Mouse (Mus musculus): Measurements from ENCODE around the gene Prr18.
A peak's percentile ranks its signal among the peaks of the same experiment; 100 is the strongest.

Prr18 gene

DNA sequence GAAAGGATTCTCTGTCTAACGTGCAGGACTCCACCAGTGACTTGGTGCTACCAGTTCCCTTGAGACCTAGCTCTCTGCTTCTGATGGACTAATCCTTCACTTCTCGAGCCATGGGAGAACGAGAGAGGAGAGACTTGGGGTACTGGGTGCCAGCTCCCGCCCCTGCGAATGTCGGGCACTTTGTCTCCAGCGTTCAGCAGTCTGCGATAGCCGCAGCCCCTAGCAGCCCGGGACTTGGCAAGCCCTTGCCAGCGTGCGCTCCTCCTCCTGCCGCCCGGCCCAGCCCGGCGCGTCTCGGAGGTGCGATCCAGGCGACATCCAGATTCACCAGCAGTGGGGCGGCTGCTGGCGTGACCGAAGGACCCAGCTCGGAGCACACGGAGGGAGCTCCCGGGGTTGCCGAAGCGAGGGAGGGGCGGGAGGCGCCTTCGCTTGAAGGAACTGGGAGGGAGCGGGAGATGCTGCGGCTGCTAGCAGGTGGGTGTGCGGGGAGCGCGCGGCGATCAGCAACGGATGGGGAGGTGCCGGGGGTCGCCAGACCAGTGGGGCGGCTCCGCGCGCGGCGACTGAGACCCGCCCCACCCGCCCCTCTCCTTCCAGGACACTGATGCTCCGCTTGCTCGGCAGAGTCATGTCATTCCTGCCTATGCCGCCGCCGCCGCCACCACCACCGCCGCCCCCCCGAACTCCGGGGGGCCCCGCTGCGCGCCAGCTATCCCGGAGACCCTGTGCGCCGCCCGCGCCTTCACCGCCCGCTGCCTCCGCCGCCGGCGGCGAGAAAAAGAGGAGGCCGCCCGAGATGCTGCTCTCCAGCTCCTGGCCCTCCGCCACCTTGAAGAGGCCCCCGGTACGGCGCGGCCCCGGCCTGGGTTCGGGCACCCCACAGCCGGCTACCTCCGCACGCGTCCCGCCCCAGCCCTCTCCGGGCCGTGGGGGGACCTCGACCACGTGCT is 3.4 kb downstream of the Prr18 start:
- peak; percentile 16 for DNase-seq (ENCODE audit: low read depth, low spot score)

- no peak for DNase-seq (ENCODE audit: low read depth, low spot score)
Observed at GRCm38 (mm10) chr17:8341360-8341963, 4.2 kb downstream of the Prr18 start.

- DNase-seq (ENCODE audit: low read depth, low spot score) = peak; percentile 42
Observed at GRCm38 (mm10) chr17:8342706-8343105, 5.4 kb downstream of the Prr18 start.

GRCm38 (mm10) chr17:8343416-8343815 is 6.2 kb downstream of the Prr18 start:
- no peak for DNase-seq (ENCODE audit: low read depth, low spot score)

DNA sequence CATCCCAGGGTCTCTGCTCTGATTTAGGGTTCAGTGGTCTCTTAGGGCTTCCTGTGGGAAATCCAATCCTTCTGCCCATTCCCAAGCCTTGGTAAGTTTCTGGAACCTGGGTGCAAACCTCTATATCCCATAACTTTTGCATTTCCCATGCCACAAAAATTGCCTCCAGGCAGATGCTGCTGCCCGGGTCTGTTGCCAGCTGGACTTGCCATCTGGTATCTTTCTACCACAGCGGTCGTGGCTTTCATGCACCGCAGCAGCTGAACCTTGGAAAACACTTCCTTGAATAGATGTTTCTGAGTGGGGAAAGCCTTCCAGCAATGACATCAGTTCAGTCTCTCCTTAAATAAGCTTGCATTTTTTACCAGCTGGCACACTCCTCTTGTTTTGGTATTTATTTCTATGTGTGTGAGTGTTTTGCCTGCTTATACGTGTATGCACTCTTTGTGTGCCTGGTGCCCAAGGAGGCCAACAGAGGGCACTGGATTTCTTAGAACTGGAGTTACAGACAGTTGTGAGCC is 10.6 kb downstream of the Prr18 start:
- no peak for DNase-seq (ENCODE audit: low read depth, low spot score)

DNA sequence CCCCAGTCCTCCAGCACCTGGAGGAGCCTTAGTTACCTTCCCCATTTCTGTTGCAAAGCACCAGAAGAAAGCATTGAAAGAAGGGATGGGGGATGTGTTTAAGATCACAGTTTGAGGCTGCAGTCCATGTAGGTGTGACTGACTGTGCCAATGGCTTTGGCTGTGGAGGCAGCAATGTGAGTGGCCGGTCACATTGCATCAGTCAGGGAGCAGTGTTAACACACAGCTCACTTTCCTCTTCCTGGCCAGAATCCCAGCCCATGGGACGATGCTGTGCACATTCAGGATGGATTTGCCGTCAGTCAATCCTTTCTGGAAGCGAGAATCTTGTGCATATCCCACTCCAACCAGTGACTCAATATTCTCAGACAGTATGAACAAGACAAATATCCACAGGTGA is 11.7 kb downstream of the Prr18 start:
- DNase-seq (ENCODE audit: low read depth, low spot score) = no peak

GRCm38 (mm10) chr17:8351088-8351487 is 13.8 kb downstream of the Prr18 start:
- no peak for DNase-seq (ENCODE audit: low read depth, low spot score)

GRCm38 (mm10) chr17:8355692-8356091 is 18.4 kb downstream of the Prr18 start, which contains the start of gene T2:
Gene T2, plus strand, starts transcription at chr17:8355992.
- no peak for DNase-seq (ENCODE audit: low read depth, low spot score)

DNA sequence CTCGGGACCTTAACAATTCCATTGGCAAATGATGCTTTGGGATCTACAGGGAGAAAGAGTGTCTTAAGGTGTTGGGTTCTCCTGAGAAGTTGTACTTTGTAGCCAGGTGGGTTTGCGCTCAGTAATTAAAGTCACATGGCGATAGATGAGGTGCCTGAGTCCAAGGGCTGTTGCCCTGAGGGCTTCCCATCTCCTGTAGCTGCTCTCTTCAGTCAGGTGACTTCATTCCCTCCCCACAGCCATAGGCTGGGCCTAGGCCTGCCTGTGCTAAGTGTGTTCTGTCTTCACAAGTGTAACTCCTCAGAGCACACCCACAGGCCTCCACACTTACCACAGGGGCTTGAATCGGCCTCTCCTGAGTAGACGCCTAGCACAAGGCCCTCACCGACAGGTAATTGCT is 20.2 kb downstream of the Prr18 start:
- DNase-seq (ENCODE audit: low read depth, low spot score) = no peak

DNA sequence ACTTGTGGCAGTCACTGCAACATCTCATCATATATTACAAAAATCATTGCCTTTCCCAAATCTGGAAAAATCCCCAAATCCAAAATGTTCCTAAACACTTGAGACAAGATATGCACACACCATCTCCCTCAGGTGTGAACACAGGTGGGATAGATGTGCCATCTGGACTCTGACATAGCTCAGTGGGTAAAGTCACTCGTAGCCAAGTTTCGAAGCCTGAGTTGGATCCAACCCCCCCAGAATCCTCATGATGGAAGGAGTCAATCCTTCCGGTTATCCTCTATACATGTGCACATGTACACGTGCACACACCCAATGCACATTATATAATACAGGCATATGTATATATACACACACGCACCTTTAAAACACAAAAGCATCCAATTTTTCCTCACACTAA is 23.6 kb downstream of the Prr18 start:
- no peak for DNase-seq (ENCODE audit: low read depth, low spot score)

GRCm38 (mm10) chr17:8361281-8362103 is 24.2 kb downstream of the Prr18 start:
- no peak for DNase-seq (ENCODE audit: low read depth, low spot score)

- no peak for DNase-seq (ENCODE audit: low read depth, low spot score)
Observed at GRCm38 (mm10) chr17:8367514-8368480, 30.5 kb downstream of the Prr18 start.

DNA sequence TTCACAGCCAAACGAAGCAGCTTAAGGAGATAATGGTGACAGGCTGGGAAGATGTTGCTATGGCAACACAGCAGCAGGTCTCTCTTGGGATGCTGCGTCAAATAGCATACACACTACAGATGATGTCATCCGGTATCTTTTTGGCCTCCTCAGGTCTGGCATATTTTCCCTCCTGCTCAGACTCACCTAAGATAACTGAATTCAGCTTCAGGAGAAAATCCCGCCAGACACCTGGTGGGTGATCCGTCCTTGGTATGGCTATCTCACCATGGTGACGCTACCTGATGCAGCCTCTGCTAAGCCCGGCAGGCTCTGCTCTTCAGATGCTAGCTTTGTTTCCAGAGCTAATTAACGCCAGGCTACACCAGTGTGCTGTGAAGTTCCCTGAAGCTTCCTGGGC is 31.3 kb downstream of the Prr18 start:
- no peak for DNase-seq (ENCODE audit: low read depth, low spot score)

DNA sequence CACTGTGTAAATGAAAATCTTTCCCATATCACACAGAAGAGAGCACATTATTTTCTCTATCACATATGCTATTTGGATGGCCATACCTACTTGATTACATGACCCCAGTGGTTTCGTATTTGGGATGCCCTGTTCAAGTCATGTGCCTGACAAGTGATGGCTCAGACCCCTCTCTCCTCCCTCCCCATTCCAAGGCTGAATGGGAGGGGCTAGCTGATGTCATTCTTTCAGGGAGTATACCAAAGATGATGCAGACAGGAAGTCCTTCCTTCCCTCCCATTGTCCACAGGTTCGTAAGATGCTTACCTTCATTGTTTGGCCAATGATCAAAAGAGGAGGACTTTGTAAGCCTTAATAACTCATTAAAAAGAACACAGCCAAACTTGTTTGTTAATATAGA is 31.9 kb downstream of the Prr18 start:
- DNase-seq (ENCODE audit: low read depth, low spot score) = no peak

GRCm38 (mm10) chr17:8370634-8371229 is 33.5 kb downstream of the Prr18 start:
- no peak for DNase-seq (ENCODE audit: low read depth, low spot score)

DNA sequence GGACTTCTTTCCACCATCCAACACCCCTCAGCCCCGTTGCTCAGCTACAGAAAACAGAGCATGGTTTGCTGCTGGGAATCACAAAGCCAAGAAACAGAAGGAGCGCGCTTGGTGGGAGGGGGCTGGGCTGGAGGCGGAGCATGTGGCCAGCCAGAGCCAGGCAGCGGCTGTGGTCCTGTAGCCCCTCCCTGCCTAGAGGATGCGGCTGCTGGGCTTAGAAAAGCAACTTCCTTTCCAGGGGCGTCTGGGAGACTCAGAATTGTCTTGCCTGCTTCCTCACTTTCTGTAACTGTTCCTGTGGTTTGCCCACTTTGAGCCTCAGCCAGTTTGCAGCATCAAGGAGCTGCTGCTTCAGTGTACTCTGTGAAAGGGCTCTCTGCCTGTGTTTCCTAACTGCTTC is 34.6 kb downstream of the Prr18 start:
- DNase-seq (ENCODE audit: low read depth, low spot score) = peak; percentile 75

- DNase-seq (ENCODE audit: low read depth, low spot score) = peak; percentile 80
Observed at GRCm38 (mm10) chr17:8372286-8373046, 35.2 kb downstream of the Prr18 start.

DNA sequence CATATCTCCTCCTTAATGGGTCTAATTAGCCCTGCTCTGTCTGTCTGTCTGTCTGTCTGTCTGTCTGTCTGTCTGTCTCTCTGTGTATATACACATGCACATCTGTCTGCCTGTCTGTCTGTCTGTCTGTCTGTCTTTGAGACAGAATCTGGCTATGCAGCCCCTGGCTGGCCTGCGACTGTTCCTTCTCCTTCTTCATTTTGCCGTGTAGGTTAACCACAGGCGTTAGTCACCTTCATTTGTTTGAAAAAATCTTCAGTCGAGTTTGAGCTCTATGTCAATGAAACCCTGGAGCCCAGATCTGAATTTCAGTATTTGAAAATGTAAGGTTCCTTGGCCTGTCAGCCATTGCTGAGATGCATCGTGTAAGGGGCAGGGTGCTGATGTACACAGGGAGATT is 40.0 kb downstream of the Prr18 start:
- DNase-seq (ENCODE audit: low read depth, low spot score) = no peak

DNA sequence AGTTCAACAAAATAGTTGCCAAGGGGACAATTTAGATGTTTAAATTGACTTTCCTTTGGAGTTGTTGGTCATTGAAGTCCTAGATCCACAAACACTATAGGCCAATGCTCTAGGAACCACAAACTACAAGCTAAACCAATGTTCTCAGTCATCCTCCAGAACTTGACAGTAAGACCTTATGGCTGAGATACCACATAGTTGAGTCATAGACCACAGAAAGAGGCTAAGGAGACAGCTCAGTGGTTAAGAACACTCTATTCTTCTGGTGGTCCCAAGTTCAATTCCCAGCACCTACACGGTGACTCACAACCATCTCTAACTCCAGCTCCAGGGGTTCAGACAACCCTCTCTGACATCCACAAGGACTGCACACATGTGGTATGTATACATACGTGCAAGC is 48.2 kb downstream of the Prr18 start:
- DNase-seq (ENCODE audit: low read depth, low spot score) = no peak

DNA sequence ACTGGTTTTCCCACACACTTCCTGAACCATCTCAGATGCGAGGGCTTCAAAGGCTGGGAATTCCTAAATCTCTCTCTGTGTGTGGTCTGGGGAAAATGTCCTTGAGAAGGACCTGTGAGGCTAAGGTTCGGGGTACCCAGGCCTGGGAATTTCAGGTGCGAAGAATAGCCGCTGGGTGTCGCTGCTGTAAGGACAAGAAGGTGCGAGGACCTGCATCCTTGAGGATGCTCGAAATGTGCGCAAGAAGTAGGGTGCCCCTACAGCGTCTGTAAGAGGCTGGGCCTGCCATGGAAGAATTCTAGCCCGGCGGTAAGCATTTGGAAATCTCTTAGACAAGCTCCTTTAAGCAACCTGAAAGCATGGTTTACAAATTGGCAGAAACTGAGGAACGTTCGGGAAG is 51.2 kb downstream of the Prr18 start:
- DNase-seq (ENCODE audit: low read depth, low spot score) = peak; percentile 50
